Mouse (Mus musculus): ENCODE measurements around the gene Arhgef10l.

DNA sequence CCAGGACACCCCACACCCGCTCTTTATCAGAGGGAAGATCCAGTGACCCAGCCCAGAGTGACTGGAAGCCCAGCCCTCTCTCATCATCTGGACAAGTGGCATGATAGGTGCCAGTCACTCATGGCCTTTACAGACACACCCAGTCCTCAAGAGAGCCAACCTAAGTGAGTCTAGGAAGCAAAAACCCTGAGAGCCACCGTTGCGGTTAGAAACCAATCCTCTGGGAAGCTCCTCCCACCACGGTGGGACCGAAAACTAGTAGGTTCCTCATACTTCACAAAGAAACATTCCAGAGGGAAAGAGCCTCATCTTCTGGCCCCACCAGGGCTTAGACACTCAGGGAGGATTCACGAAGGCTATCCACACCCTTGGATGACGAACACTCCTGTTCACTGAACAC lies 50.0 kb downstream of the Arhgef10l start:
- TF ChIP-seq CTCF (IDR thresholded peaks at IDR 0.05; ENCODE audit: low read depth, low read length), result no peak
- TF ChIP-seq POLR2A (IDR thresholded peaks at IDR 0.05; ENCODE audit: extremely low read depth, insufficient read depth, low read length), result no peak

All from liver, adult 2 months (tissue).